Mouse (Mus musculus): ENCODE results near the gene Ndufs7. TPM values are rescaled to one million over a fixed set of nuclear protein-coding genes. Genes with fewer than 3 reads are reported as not detected.

Gene Ndufs7
- total and polyA plus RNA-seq, 2 experiments from 2014 or later: 838 to 1,203 TPM

DNA sequence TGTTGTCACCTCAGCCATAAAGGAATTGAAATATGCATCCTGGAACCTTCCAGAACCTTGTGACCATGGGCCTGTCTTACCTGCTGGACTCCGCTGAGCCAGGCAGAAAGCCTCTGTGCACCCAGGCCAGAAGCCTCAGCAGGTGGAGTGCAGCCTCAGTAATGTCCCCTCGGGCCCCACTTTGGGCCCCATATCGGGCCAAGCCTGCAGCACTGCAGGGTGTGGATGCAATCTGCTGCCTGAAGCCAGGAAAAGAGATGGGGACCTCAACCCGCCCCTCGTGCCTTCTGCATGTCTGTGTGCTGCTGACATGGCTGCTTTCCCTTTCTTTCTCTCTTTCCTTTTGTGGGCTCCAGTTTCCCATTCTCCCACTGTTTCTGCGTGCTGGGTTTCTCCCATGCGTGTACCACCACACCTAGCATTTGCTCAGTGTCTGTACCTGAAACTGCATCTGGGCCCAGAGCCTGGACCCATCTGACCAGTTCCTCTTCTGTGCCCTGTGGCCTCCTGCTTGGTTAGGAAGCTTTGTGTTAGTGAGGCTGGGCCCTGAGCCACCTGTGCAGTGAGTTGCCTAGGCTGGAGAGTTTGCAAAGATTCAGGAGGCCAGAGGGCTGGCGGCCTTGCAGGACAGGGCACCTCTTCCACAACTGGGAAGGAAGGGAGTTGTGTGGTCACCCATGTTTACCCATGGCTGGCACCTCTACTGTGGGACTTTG, 23.1 kb downstream of the Ndufs7 start:
- no peak for ATAC-seq (ENCODE audit: insufficient read depth, low read depth)
- Histone ChIP-seq H3K4me2 (ENCODE audit: low read depth, low read length) (no peak overlapping the region), H3K4me1 (ENCODE audit: control insufficient read depth, insufficient read depth) (peaks cover 31% of the 10 kb centered on the region), H3K36me3 (replicated peaks; ENCODE audit: control insufficient read depth, insufficient read depth, low read length) (peaks cover 35% of the 10 kb centered on the region), H3K9me3 (replicated peaks; ENCODE audit: control insufficient read depth, low read length) (no peaks in the 10 kb centered on the region), H3K9ac (replicated peaks; ENCODE audit: low read depth, low read length) (no peak overlapping the region), H3K27me3 (ENCODE audit: control insufficient read depth, insufficient read depth, low read length) (no peaks in the 10 kb centered on the region), H3K27ac (ENCODE audit: low read depth) (no peak overlapping the region), H3K4me3 (ENCODE audit: low read depth, low read length) (no peak overlapping the region)
- no peak for DNase-seq (ENCODE audit: low spot score)
- no peak for TF ChIP-seq EP300 (IDR thresholded peaks at IDR 0.05; ENCODE audit: low read depth)
- TF ChIP-seq CTCF (IDR thresholded peaks at IDR 0.05; ENCODE audit: low read depth): no peak
- 85% methylated on average over 8 of the region's 8 CpGs for WGBS

DNA sequence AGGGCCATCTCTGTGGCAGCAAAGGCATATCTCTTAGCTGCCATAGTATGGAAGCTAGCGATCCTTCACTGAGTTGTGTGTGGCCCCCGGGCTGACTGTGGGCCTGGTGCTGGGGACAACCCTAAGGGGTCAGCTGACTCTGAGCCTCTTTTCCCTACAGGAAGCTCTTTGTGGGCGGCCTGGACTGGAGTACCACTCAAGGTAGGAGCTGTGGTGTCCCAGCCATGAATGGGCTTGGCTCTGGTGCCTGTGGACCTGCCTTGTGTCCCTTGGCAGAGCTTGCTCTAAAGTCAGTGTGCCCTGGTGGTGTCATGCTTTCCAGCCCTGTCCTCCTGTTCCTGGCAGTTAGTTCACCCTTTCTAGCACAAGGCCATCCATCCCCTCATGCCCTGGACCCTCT, 24.9 kb downstream of the Ndufs7 start:
- H3K4me2 ChIP-seq (ENCODE audit: low read depth, low read length): no peak overlapping the region
- no peak overlapping the region for H3K9ac ChIP-seq (replicated peaks; ENCODE audit: low read depth, low read length)
- no peaks in the 10 kb centered on the region for H3K27me3 ChIP-seq (ENCODE audit: control insufficient read depth, insufficient read depth, low read length)
- DNase-seq (ENCODE audit: low spot score) (no peak), ATAC-seq (ENCODE audit: insufficient read depth, low read depth) (no peak)
- no peak overlapping the region for H3K27ac ChIP-seq (ENCODE audit: low read depth)
- TF ChIP-seq CTCF (IDR thresholded peaks at IDR 0.05; ENCODE audit: low read depth) (no peak), EP300 (IDR thresholded peaks at IDR 0.05; ENCODE audit: low read depth) (no peak)
- H3K9me3 ChIP-seq (replicated peaks; ENCODE audit: control insufficient read depth, low read length): no peaks in the 10 kb centered on the region
- H3K4me3 ChIP-seq (ENCODE audit: low read depth, low read length): no peak overlapping the region
- H3K4me1 ChIP-seq (ENCODE audit: control insufficient read depth, insufficient read depth): peaks cover 17% of the 10 kb centered on the region; the same call in 1 of the 2 replicates
- H3K36me3 ChIP-seq (replicated peaks; ENCODE audit: control insufficient read depth, insufficient read depth, low read length): peaks cover 50% of the 10 kb centered on the region
- WGBS: 66% methylated on average over 3 of the region's 3 CpGs

DNA sequence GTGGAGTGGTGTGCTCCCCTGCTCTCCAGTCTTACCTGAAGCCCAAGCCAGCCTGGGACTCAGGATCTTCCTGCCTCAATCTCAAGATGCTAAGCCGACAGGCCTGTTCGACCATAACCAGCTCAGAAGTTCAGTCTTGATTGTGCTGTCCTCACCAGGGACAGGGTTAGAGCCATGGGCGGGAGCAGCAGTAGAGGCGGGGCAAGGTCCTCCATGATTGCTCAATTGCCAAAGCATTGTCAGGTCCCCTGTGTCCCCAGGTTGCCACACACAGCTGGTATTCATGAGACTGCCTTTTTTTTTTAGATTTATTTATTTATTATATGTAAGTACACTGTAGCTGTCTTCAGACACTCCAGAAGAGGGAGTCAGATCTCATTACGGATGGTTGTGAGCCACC, 27.3 kb downstream of the Ndufs7 start:
- Histone ChIP-seq H3K9me3 (replicated peaks; ENCODE audit: control insufficient read depth, low read length) (no peaks in the 10 kb centered on the region), H3K9ac (replicated peaks; ENCODE audit: low read depth, low read length) (no peak overlapping the region), H3K4me2 (ENCODE audit: low read depth, low read length) (no peak overlapping the region), H3K27ac (ENCODE audit: low read depth) (no peak overlapping the region), H3K36me3 (replicated peaks; ENCODE audit: control insufficient read depth, insufficient read depth, low read length) (peaks cover 69% of the 10 kb centered on the region), H3K4me1 (ENCODE audit: control insufficient read depth, insufficient read depth) (peaks cover 9% of the 10 kb centered on the region), H3K4me3 (ENCODE audit: low read depth, low read length) (no peak overlapping the region), H3K27me3 (ENCODE audit: control insufficient read depth, insufficient read depth, low read length) (no peaks in the 10 kb centered on the region)
- WGBS: 69% methylated on average over 5 of the region's 5 CpGs
- DNase-seq (ENCODE audit: low spot score) (no peak), ATAC-seq (ENCODE audit: insufficient read depth, low read depth) (no peak)
- TF ChIP-seq EP300 (IDR thresholded peaks at IDR 0.05; ENCODE audit: low read depth): no peak
- TF ChIP-seq CTCF (IDR thresholded peaks at IDR 0.05; ENCODE audit: low read depth): no peak

DNA sequence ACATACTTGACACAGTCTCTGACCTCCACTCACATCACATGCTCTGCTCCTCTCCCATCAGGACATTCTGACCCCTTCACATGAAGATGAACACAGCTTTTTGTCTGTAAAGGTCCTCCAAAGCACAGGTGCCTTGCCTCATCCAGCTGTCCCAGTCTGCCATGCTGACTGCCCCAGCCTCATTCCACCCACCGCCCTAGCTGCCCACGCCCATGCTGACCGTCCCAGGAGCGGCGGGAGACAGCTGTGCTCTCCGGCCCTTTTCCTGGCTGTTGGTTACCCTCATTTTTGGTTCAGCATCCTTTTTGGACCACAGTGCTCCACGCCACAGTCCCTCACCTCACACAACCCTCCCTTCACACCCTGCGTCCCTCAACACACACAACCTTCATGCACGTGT, 29.5 kb downstream of the Ndufs7 start:
- peaks cover 75% of the 10 kb centered on the region for H3K36me3 ChIP-seq (replicated peaks; ENCODE audit: control insufficient read depth, insufficient read depth, low read length)
- no peak overlapping the region for H3K4me2 ChIP-seq (ENCODE audit: low read depth, low read length)
- no peak for TF ChIP-seq CTCF (IDR thresholded peaks at IDR 0.05; ENCODE audit: low read depth)
- TF ChIP-seq EP300 (IDR thresholded peaks at IDR 0.05; ENCODE audit: low read depth): no peak
- H3K4me3 ChIP-seq (ENCODE audit: low read depth, low read length): no peak overlapping the region
- no peaks in the 10 kb centered on the region for H3K9me3 ChIP-seq (replicated peaks; ENCODE audit: control insufficient read depth, low read length)
- no peak overlapping the region for H3K27ac ChIP-seq (ENCODE audit: low read depth)
- WGBS: 89% methylated on average over 9 of the region's 9 CpGs
- H3K9ac ChIP-seq (replicated peaks; ENCODE audit: low read depth, low read length): no peak overlapping the region
- H3K27me3 ChIP-seq (ENCODE audit: control insufficient read depth, insufficient read depth, low read length): no peaks in the 10 kb centered on the region
- ATAC-seq (ENCODE audit: insufficient read depth, low read depth): no peak
- no peak for DNase-seq (ENCODE audit: low spot score)
- peaks cover 16% of the 10 kb centered on the region for H3K4me1 ChIP-seq (ENCODE audit: control insufficient read depth, insufficient read depth)

DNA sequence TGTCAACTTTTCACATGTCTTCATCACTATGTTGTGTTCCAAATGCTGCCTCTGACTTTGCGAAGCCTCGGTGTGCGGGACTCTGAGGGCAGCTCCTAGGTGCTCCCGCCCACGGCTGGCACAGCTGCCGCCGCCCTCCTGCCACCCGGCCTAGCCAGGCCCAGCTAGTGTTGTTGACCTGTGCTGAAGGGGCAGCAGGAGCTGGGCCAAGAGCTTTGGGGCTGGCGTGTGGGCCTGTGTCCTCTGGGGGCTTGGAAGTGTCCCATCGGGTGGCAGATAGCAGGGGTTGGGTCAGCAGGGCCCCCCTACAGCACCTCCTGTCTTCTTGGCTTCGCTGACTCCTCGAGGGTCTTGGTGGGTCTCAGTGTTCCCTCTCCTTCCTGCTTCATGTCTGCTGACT, 30.4 kb downstream of the Ndufs7 start:
- H3K4me2 ChIP-seq (ENCODE audit: low read depth, low read length): no peak overlapping the region
- H3K4me1 ChIP-seq (ENCODE audit: control insufficient read depth, insufficient read depth): peaks cover 16% of the 10 kb centered on the region

DNA sequence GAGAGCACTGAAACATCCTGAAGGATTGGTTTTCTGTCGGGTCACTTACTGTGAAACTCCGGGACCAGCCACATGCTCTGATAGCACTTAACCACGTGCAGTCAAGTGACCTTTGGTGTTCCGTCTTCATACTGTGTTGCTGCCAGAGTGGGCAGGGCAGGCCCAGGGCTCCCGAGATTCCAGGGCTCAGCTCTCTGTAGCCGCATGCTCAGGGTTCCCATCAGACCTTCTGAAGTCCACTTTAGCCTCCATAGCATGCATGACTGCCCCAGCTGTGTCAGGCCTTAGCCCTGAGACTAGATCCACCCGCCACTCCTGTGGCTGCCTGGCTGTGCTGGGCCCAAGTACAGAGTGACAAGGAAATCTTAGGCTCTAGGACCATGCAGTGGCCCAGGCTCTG, 32.4 kb downstream of the Ndufs7 start:
- Histone ChIP-seq H3K27ac (ENCODE audit: low read depth) (peak overlapping the region; percentile 78), H3K27me3 (ENCODE audit: control insufficient read depth, insufficient read depth, low read length) (no peaks in the 10 kb centered on the region), H3K36me3 (replicated peaks; ENCODE audit: control insufficient read depth, insufficient read depth, low read length) (peaks cover 80% of the 10 kb centered on the region), H3K4me2 (ENCODE audit: low read depth, low read length) (no peak overlapping the region), H3K4me1 (ENCODE audit: control insufficient read depth, insufficient read depth) (peaks cover 16% of the 10 kb centered on the region), H3K9ac (replicated peaks; ENCODE audit: low read depth, low read length) (no peak overlapping the region), H3K9me3 (replicated peaks; ENCODE audit: control insufficient read depth, low read length) (no peaks in the 10 kb centered on the region), H3K4me3 (ENCODE audit: low read depth, low read length) (no peak overlapping the region)
- ATAC-seq (ENCODE audit: insufficient read depth, low read depth): peak; percentile 84
- DNase-seq (ENCODE audit: low spot score): peak; percentile 78
- no peak for TF ChIP-seq EP300 (IDR thresholded peaks at IDR 0.05; ENCODE audit: low read depth)
- 41% methylated on average over 7 of the region's 7 CpGs for WGBS

More for the DNA sequence above, 30.4 kb downstream of the Ndufs7 start:
- no peak for ATAC-seq (ENCODE audit: insufficient read depth, low read depth)
- Histone ChIP-seq H3K27ac (ENCODE audit: low read depth) (no peak overlapping the region), H3K27me3 (ENCODE audit: control insufficient read depth, insufficient read depth, low read length) (no peaks in the 10 kb centered on the region), H3K9me3 (replicated peaks; ENCODE audit: control insufficient read depth, low read length) (no peaks in the 10 kb centered on the region), H3K9ac (replicated peaks; ENCODE audit: low read depth, low read length) (no peak overlapping the region), H3K36me3 (replicated peaks; ENCODE audit: control insufficient read depth, insufficient read depth, low read length) (peaks cover 80% of the 10 kb centered on the region), H3K4me3 (ENCODE audit: low read depth, low read length) (no peak overlapping the region)
- WGBS: 88% methylated on average over 12 of the region's 12 CpGs
- no peak for TF ChIP-seq EP300 (IDR thresholded peaks at IDR 0.05; ENCODE audit: low read depth)
- no peak for TF ChIP-seq CTCF (IDR thresholded peaks at IDR 0.05; ENCODE audit: low read depth)
- no peak for DNase-seq (ENCODE audit: low spot score)

Data from heart, postnatal 0 days (tissue).